Mouse (Mus musculus): ENCODE measurements at regions not wholly inside any gene's neighbourhood (a gene's known extent, or its start where the extent isn't known, plus 50 kb on each side); places are given as distances from the start of the nearest gene placed in this dataset.
"Not testable (repeated sequence)": the region's sequence is repeated elsewhere in the genome, so short reads cannot be mapped to it uniquely, and the experiment has no call there.

DNA sequence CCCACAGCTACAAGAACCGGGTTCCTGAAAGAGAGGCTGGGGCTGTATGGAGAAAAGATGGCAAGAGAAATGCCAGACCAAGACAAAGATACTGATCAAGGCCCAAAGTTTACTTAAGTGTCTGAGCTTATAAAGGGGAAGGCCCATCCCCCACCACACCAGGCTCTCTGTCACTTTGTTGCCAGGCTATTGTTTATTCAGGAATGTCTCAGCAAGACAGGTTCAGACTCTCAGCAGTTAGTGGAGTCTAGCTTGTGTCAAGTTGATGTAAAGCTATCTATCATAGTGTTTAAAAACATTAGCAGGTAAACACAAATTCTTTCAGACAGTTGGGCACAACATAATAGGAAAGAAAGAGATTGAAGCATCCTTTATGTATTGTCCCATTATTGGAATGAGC lies 244.4 kb upstream of the Crygf start:
- Histone ChIP-seq H3K4me1 (ENCODE audit: control insufficient read depth, insufficient read depth, low read length) (no peaks in the 10 kb centered on the region), H3K27me3 (ENCODE audit: control insufficient read depth, insufficient read depth, low read length) (no peaks in the 10 kb centered on the region), H3K4me2 (replicated peaks; ENCODE audit: low read depth, low read length) (no peak overlapping the region), H3K9ac (ENCODE audit: low read depth, low read length) (no peak overlapping the region), H3K9me3 (ENCODE audit: control insufficient read depth, low read length) (no peaks in the 10 kb centered on the region), H3K36me3 (ENCODE audit: control insufficient read depth, insufficient read depth, low read length) (no peaks in the 10 kb centered on the region), H3K27ac (ENCODE audit: low read depth, low read length) (no peak overlapping the region), H3K4me3 (ENCODE audit: low read length) (no peak overlapping the region)
- 46% methylated on average over 1 of the region's 1 CpGs for WGBS
- ATAC-seq (ENCODE audit: low FRiP score, low TSS enrichment) = no peak

DNA sequence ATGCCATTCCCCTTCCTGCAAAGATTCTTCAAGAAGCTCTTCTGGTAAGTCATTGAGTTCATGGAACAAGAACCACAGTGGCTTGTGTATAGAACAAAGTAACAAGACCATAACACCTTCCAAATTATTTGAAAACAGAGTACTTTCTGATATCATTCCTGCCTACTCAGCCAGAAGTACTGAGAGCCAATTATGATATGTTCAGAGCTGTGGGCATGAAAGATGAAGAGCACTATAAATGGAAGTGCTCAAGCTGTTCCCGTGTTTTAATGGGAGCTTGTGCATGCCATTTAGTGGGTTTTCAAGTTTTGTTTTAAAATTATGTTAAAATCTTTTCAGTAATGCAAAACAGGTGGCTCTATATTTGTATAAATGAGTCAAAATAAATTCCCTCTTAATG lies 239.0 kb upstream of the Crygf start:
- no peak overlapping the region for H3K27ac ChIP-seq (ENCODE audit: low read depth, low read length)
- H3K9me3 ChIP-seq (ENCODE audit: control insufficient read depth, low read length) = no peaks in the 10 kb centered on the region
- H3K9ac ChIP-seq (ENCODE audit: low read depth, low read length) = no peak overlapping the region
- H3K27me3 ChIP-seq (ENCODE audit: control insufficient read depth, insufficient read depth, low read length) = no peaks in the 10 kb centered on the region
- no peaks in the 10 kb centered on the region for H3K36me3 ChIP-seq (ENCODE audit: control insufficient read depth, insufficient read depth, low read length)
- WGBS = 89% methylated on average over 1 of the region's 1 CpGs
- H3K4me1 ChIP-seq (ENCODE audit: control insufficient read depth, insufficient read depth, low read length) = no peaks in the 10 kb centered on the region
- no peak overlapping the region for H3K4me3 ChIP-seq (ENCODE audit: low read length)
- ATAC-seq (ENCODE audit: low FRiP score, low TSS enrichment) = no peak
- no peak overlapping the region for H3K4me2 ChIP-seq (replicated peaks; ENCODE audit: low read depth, low read length)

- no peaks in the 10 kb centered on the region for H3K27me3 ChIP-seq (ENCODE audit: control insufficient read depth, insufficient read depth, low read length)
- no peaks in the 10 kb centered on the region for H3K36me3 ChIP-seq (ENCODE audit: control insufficient read depth, insufficient read depth, low read length)
- 84% methylated on average over 3 of the region's 3 CpGs for WGBS
- no peak overlapping the region for H3K27ac ChIP-seq (ENCODE audit: low read depth, low read length)
- H3K9ac ChIP-seq (ENCODE audit: low read depth, low read length) = no peak overlapping the region
- no peaks in the 10 kb centered on the region for H3K4me1 ChIP-seq (ENCODE audit: control insufficient read depth, insufficient read depth, low read length)
- ATAC-seq (ENCODE audit: low FRiP score, low TSS enrichment) = no peak
- no peaks in the 10 kb centered on the region for H3K9me3 ChIP-seq (ENCODE audit: control insufficient read depth, low read length)
- H3K4me3 ChIP-seq (ENCODE audit: low read length) = no peak overlapping the region
- no peak overlapping the region for H3K4me2 ChIP-seq (replicated peaks; ENCODE audit: low read depth, low read length)
Measured at GRCm38 (mm10) chr1:65730262-65730661, 196.1 kb upstream of the Crygf start.

GRCm38 (mm10) chr1:65757951-65758350 lies 168.4 kb upstream of the Crygf start:
- Histone ChIP-seq H3K4me1 (ENCODE audit: control insufficient read depth, insufficient read depth, low read length) (no peaks in the 10 kb centered on the region), H3K4me3 (ENCODE audit: low read length) (no peak overlapping the region), H3K36me3 (ENCODE audit: control insufficient read depth, insufficient read depth, low read length) (no peaks in the 10 kb centered on the region), H3K9me3 (ENCODE audit: control insufficient read depth, low read length) (no peaks in the 10 kb centered on the region), H3K4me2 (replicated peaks; ENCODE audit: low read depth, low read length) (no peak overlapping the region), H3K9ac (ENCODE audit: low read depth, low read length) (no peak overlapping the region), H3K27ac (ENCODE audit: low read depth, low read length) (no peak overlapping the region), H3K27me3 (ENCODE audit: control insufficient read depth, insufficient read depth, low read length) (no peaks in the 10 kb centered on the region)
- 78% methylated on average over 2 of the region's 2 CpGs for WGBS
- no peak for ATAC-seq (ENCODE audit: low FRiP score, low TSS enrichment)

- no peaks in the 10 kb centered on the region for H3K4me1 ChIP-seq (ENCODE audit: control insufficient read depth, insufficient read depth, low read length)
- H3K4me3 ChIP-seq (ENCODE audit: low read length) = no peak overlapping the region
- no peaks in the 10 kb centered on the region for H3K9me3 ChIP-seq (ENCODE audit: control insufficient read depth, low read length)
- no peak overlapping the region for H3K27ac ChIP-seq (ENCODE audit: low read depth, low read length)
- H3K36me3 ChIP-seq (ENCODE audit: control insufficient read depth, insufficient read depth, low read length) = no peaks in the 10 kb centered on the region
- H3K4me2 ChIP-seq (replicated peaks; ENCODE audit: low read depth, low read length) = no peak overlapping the region
- H3K27me3 ChIP-seq (ENCODE audit: control insufficient read depth, insufficient read depth, low read length) = no peaks in the 10 kb centered on the region
- no peak for ATAC-seq (ENCODE audit: low FRiP score, low TSS enrichment)
- WGBS = 65% methylated on average over 2 of the region's 2 CpGs
- H3K9ac ChIP-seq (ENCODE audit: low read depth, low read length) = no peak overlapping the region
Measured at GRCm38 (mm10) chr1:65761141-65761540, 165.2 kb upstream of the Crygf start.

- no peaks in the 10 kb centered on the region for H3K36me3 ChIP-seq (ENCODE audit: control insufficient read depth, insufficient read depth, low read length)
- no peak overlapping the region for H3K4me3 ChIP-seq (ENCODE audit: low read length)
- 79% methylated on average over 1 of the region's 1 CpGs for WGBS
- no peak overlapping the region for H3K4me2 ChIP-seq (replicated peaks; ENCODE audit: low read depth, low read length)
- ATAC-seq (ENCODE audit: low FRiP score, low TSS enrichment) = no peak
- H3K9ac ChIP-seq (ENCODE audit: low read depth, low read length) = no peak overlapping the region
- H3K4me1 ChIP-seq (ENCODE audit: control insufficient read depth, insufficient read depth, low read length) = no peaks in the 10 kb centered on the region
- no peak overlapping the region for H3K27ac ChIP-seq (ENCODE audit: low read depth, low read length)
- no peaks in the 10 kb centered on the region for H3K9me3 ChIP-seq (ENCODE audit: control insufficient read depth, low read length)
- no peaks in the 10 kb centered on the region for H3K27me3 ChIP-seq (ENCODE audit: control insufficient read depth, insufficient read depth, low read length)
Measured at GRCm38 (mm10) chr1:65800244-65800643, 126.1 kb upstream of the Crygf start.

DNA sequence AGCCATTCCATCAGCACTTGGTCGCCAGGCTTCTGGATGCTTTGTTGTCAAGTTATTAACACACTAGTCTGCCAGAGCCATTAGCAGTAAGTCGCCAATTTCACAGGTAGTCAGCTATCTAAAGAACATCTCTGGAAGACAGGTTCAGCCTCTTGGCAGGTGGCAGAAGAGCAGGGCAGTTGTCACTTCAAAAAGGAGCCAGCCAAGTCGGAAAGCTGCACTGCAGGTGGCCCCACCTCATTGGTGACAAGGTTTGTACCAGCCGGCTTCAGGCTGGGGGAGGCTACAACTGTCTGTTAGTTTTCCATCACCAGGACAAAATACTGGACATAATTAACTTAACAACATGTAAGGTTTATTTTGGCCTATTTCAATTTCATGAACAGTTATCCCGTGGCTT lies 105.5 kb upstream of the Crygf start:
- 61% methylated on average over 5 of the region's 5 CpGs for WGBS
- H3K9ac ChIP-seq (ENCODE audit: low read depth, low read length) = no peak overlapping the region
- no peak overlapping the region for H3K27ac ChIP-seq (ENCODE audit: low read depth, low read length)
- H3K4me3 ChIP-seq (ENCODE audit: low read length) = no peak overlapping the region
- no peak for ATAC-seq (ENCODE audit: low FRiP score, low TSS enrichment)
- H3K4me1 ChIP-seq (ENCODE audit: control insufficient read depth, insufficient read depth, low read length) = no peaks in the 10 kb centered on the region
- no peak overlapping the region for H3K4me2 ChIP-seq (replicated peaks; ENCODE audit: low read depth, low read length)
- no peaks in the 10 kb centered on the region for H3K27me3 ChIP-seq (ENCODE audit: control insufficient read depth, insufficient read depth, low read length)
- no peaks in the 10 kb centered on the region for H3K36me3 ChIP-seq (ENCODE audit: control insufficient read depth, insufficient read depth, low read length)
- no peaks in the 10 kb centered on the region for H3K9me3 ChIP-seq (ENCODE audit: control insufficient read depth, low read length)

GRCm38 (mm10) chr1:65841116-65841515 lies 85.2 kb upstream of the Crygf start:
- no peak for ATAC-seq (ENCODE audit: low FRiP score, low TSS enrichment)
- Histone ChIP-seq H3K4me2 (replicated peaks; ENCODE audit: low read depth, low read length) (no peak overlapping the region), H3K9me3 (ENCODE audit: control insufficient read depth, low read length) (no peaks in the 10 kb centered on the region), H3K4me3 (ENCODE audit: low read length) (no peak overlapping the region), H3K9ac (ENCODE audit: low read depth, low read length) (no peak overlapping the region), H3K27me3 (ENCODE audit: control insufficient read depth, insufficient read depth, low read length) (no peaks in the 10 kb centered on the region), H3K4me1 (ENCODE audit: control insufficient read depth, insufficient read depth, low read length) (no peaks in the 10 kb centered on the region), H3K36me3 (ENCODE audit: control insufficient read depth, insufficient read depth, low read length) (no peaks in the 10 kb centered on the region), H3K27ac (ENCODE audit: low read depth, low read length) (no peak overlapping the region)
- 75% methylated on average over 2 of the region's 2 CpGs for WGBS

- Histone ChIP-seq H3K27me3 (ENCODE audit: control insufficient read depth, insufficient read depth, low read length) (no peaks in the 10 kb centered on the region), H3K4me1 (ENCODE audit: control insufficient read depth, insufficient read depth, low read length) (no peaks in the 10 kb centered on the region), H3K4me3 (ENCODE audit: low read length) (no peak overlapping the region), H3K27ac (ENCODE audit: low read depth, low read length) (no peak overlapping the region), H3K36me3 (ENCODE audit: control insufficient read depth, insufficient read depth, low read length) (no peaks in the 10 kb centered on the region), H3K9ac (ENCODE audit: low read depth, low read length) (no peak overlapping the region), H3K4me2 (replicated peaks; ENCODE audit: low read depth, low read length) (no peak overlapping the region), H3K9me3 (ENCODE audit: control insufficient read depth, low read length) (no peaks in the 10 kb centered on the region)
- WGBS = 61% methylated on average over 2 of the region's 2 CpGs
- ATAC-seq (ENCODE audit: low FRiP score, low TSS enrichment) = no peak
Measured at GRCm38 (mm10) chr1:65847005-65847404, 79.3 kb upstream of the Crygf start.

DNA sequence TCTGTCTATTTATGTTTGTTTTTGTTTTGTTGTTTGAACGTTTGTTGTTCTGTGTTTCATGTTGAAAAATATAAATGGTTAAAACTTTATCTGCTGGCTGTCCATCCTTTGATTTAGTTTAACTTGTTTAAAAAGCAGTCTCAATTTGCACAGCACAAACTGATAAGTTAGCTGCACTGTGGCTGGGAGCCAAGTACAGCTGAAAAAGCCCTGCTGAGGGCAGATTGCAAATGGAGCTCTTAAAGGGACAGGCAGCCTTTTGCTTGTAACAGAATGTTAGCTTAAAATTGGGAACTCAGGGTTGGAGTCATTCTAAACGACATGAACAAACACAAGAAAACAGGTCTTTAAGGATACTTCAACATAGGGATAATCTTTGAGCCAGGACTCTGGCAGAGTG lies 52.6 kb upstream of the Crygf start:
- WGBS = 70% methylated on average over 2 of the region's 2 CpGs
- H3K4me2 ChIP-seq (replicated peaks; ENCODE audit: low read depth, low read length); ATAC-seq (ENCODE audit: low FRiP score, low TSS enrichment): not testable (repeated sequence)

More for the DNA sequence above, 52.6 kb upstream of the Crygf start:
- H3K9ac ChIP-seq (ENCODE audit: low read depth, low read length); H3K36me3 ChIP-seq (ENCODE audit: control insufficient read depth, insufficient read depth, low read length); H3K4me1 ChIP-seq (ENCODE audit: control insufficient read depth, insufficient read depth, low read length); H3K4me3 ChIP-seq (ENCODE audit: low read length); H3K27ac ChIP-seq (ENCODE audit: low read depth, low read length); H3K27me3 ChIP-seq (ENCODE audit: control insufficient read depth, insufficient read depth, low read length); H3K9me3 ChIP-seq (ENCODE audit: control insufficient read depth, low read length): not testable (repeated sequence)

Data from kidney, embryonic 14.5 days (tissue).